Mouse (Mus musculus): Measurements from ENCODE around the gene Enoph1.

GRCm38 (mm10) chr5:100108866-100109265, 69.1 kb downstream of the Enoph1 start:
- TF ChIP-seq CTCF (IDR thresholded peaks at IDR 0.05; ENCODE audit: insufficient read depth, low read depth, low read length) (no peak), POLR2A (IDR thresholded peaks at IDR 0.05; ENCODE audit: insufficient read depth, low read depth, low read length) (no peak)

Data from olfactory bulb, adult 2 months (tissue).